Mouse (Mus musculus) liver, embryonic 16.5 days (tissue): ENCODE data around the gene Rpl5. TPM values are rescaled to one million over a fixed set of nuclear protein-coding genes. Genes with fewer than 3 reads are reported as not detected.
A peak's percentile ranks its signal among the peaks of the same experiment; 100 is the strongest.
"Not testable (repeated sequence)": the region's sequence is repeated elsewhere in the genome, so short reads cannot be mapped to it uniquely, and the experiment has no call there.

ENCODE experiments used
- ATAC-seq: fragments of 200-750 bp; cut with Nextera tagmentation; 2 replicates; pipeline ENCODE4 v1.8.0; 2017; ENCODE audit warnings: low read depth, mild to moderate bottlenecking, moderate number of reproducible peaks, moderate library complexity
- H3K27ac ChIP-seq: fragments of 300-500 bp; sonication (generic); 2 replicates; pipeline ENCODE4 v1.5.1; 2014; ENCODE audit warnings: mild to moderate bottlenecking, low read length
- H3K27me3 ChIP-seq: fragments of 300-500 bp; sonication (generic); 2 replicates; pipeline ENCODE4 v1.6.1; 2014; ENCODE audit warnings: low read depth, low read length, mixed read lengths; ENCODE audit not compliant: control insufficient read depth, insufficient read depth
- H3K36me3 ChIP-seq: fragments of 300-500 bp; sonication (generic); 2 replicates; pipeline ENCODE4 v1.6.1; 2014; ENCODE audit warnings: mild to moderate bottlenecking; ENCODE audit not compliant: control insufficient read depth, insufficient read depth
- H3K4me1 ChIP-seq: fragments of 300-500 bp; sonication (generic); 2 replicates; pipeline ENCODE4 v1.6.1; 2014; ENCODE audit warnings: low read depth, low read length, mixed read lengths; ENCODE audit not compliant: control insufficient read depth
- H3K4me2 ChIP-seq: fragments of 300-500 bp; sonication (generic); 2 replicates; pipeline ENCODE4 v1.6.1; 2014; ENCODE audit warnings: low read depth, low read length, mixed read lengths
- H3K4me3 ChIP-seq: fragments of 300-500 bp; sonication (generic); 2 replicates; pipeline ENCODE4 v1.5.1; 2014; ENCODE audit warnings: low read depth, mild to moderate bottlenecking, low read length
- H3K9ac ChIP-seq: fragments of 300-500 bp; sonication (generic); 2 replicates; pipeline ENCODE4 v1.6.1; 2014; ENCODE audit warnings: low read depth, low read length
- H3K9me3 ChIP-seq: fragments of 300-500 bp; sonication (generic); replicated peaks from 2 replicates; pipeline ENCODE4 v1.6.1; 2016; ENCODE audit warnings: low read length; ENCODE audit not compliant: control insufficient read depth
- WGBS: fragments of 180-500 bp; shearing (Covaris S2); extraction: QIAGEN DNeasy Blood & Tissue Kit; methylation state at CpG from one replicate; pipeline ENCODE4 v1.1.7; 2014; ENCODE audit not compliant: insufficient replicate concordance; 5-methylcytosine and 5-hydroxymethylcytosine counted together
- polyA plus RNA-seq: library from polyadenylated mRNA; unstranded; fragments of >200 nt; fragmentation: Nextera tagmentation; extraction: Ambion mirVana; gene quantifications from 2 replicates; pipeline ENCODE4 v1.2.1, GENCODE M21; 2015

Gene Rpl5
- polyA plus RNA-seq, 1 experiment from 2014 or later: 20.5 TPM

DNA sequence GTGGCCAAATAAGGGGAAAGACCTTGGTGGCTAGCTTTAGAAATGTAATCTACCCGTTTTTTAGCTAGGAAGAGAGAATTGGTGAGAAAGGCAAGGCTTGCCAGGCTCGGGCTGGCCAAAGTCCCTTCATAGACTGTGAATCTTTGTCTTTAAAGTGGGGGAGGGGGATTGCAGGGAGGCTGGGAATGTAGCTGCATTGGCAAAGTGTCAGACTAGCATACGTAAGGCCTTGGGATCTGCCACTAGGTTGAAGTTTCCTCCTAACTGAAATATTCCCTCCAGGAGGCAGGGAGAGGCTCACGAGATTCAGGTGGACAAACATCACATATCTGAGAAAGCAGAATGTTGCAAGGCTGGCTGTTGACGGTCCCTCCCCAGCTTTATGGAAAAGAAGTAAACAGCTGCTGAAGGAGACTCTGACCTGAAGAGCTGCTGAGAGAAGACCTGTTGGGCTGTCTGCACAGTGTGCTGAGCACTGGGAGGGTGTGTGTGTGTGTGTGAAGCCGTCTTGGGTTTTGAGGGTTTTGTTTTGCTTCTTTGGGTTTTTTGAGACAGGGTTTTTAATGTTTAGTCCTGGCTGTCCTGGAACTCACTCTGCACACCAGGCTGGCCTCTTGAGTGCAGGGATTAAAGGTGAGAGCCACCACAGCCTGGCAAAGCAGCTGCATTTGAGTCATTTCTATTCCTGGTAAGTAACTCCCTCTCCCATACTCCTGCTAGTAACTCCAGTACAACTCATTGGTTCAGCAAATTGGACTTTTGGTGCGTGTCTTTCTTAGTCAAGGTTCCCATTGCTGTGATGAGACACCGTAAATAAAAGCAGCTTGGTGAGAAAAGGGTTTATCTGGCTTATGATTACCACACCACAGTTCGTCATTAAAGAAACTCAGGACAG, 10.1 kb upstream of the Rpl5 start:
- Histone ChIP-seq H3K9ac (no peak overlapping the region), H3K4me2 (no peak overlapping the region), H3K27me3 (no peaks in the 10 kb centered on the region), H3K4me1 (no peaks in the 10 kb centered on the region), H3K9me3 (no peaks in the 10 kb centered on the region), H3K36me3 (no peaks in the 10 kb centered on the region), H3K4me3 (no peak overlapping the region), H3K27ac (no peak overlapping the region)
- WGBS: 47% methylated on average over 9 of the region's 9 CpGs
- ATAC-seq: peak; percentile 63

DNA sequence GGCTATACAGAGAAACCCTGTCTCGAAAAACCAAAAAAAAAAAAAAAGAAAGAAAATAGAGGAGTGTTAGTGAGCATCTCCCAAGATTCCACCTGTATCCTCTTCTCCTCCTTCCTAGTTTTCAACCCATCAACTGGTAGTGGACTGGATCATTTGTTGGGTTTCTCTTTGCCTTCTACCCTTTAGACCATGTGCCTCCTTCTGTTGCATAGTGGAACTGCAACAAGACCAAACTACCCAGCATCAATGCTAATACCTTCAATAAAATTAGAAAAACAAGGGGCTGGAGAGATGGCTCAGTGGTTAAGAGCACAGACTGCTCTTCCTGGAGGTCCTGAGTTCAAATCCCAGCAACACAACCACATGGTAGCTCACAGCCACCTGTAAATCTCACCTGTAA, 8.8 kb upstream of the Rpl5 start:
- H3K4me3 ChIP-seq: not testable (repeated sequence)

DNA sequence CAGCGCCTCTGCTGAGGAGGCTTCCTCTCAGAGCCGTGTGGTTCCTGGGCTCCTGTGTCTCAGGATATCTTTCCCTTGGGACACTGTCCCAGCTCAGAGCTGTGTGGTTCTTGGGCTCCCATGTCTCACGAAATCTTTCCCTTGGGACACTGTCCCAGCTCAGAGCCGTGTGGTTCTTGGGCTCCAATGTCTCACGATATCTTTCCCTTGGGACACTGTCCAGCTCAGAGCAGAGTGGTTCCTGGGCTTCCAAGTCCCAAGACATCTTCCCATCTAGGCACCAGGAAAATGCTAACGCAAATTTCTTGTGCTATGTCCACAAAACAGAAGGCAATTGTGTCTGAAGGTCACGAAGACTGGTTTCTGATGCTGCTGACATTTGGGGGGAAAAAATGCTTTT, 5.6 kb upstream of the Rpl5 start:
- no peaks in the 10 kb centered on the region for H3K36me3 ChIP-seq
- no peak overlapping the region for H3K9ac ChIP-seq
- 69% methylated on average over 7 of the region's 7 CpGs for WGBS
- H3K4me1 ChIP-seq: no peaks in the 10 kb centered on the region
- H3K4me2 ChIP-seq: no peak overlapping the region
- no peak overlapping the region for H3K4me3 ChIP-seq
- no peak for ATAC-seq
- H3K9me3 ChIP-seq: no peaks in the 10 kb centered on the region
- H3K27ac ChIP-seq: no peak overlapping the region
- H3K27me3 ChIP-seq: no peaks in the 10 kb centered on the region; the same call in 1 of the 2 replicates

More for the DNA sequence above, 8.8 kb upstream of the Rpl5 start:
- ATAC-seq, H3K36me3 ChIP-seq, H3K4me1 ChIP-seq, H3K27me3 ChIP-seq, H3K9ac ChIP-seq, H3K27ac ChIP-seq, H3K9me3 ChIP-seq, H3K4me2 ChIP-seq: not testable (repeated sequence)
- 40% methylated on average over 1 of the region's 1 CpGs for WGBS

DNA sequence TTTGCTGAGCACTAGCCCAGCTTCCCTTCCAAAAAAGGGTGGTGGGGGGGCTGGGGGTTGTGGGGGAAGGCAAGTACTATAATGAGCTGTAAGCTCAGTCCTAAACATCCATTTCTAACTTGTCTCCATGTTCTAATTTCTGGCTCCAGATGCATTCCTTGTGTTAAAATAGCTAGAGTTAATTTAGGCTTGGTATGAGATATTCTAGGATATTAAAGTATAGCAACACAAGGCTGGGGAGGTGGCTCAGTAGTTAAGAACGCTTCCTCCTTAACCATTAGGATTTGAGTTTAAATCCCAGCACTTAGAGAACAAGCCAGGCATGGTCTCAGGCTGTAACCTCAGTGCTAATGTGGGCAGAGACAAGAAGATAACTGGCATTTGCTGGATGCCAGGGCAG, 4.0 kb upstream of the Rpl5 start:
- Histone ChIP-seq H3K9me3 (no peaks in the 10 kb centered on the region), H3K4me3 (no peak overlapping the region), H3K27me3 (no peaks in the 10 kb centered on the region; the same call in 1 of the 2 replicates), H3K36me3 (no peaks in the 10 kb centered on the region), H3K4me1 (no peaks in the 10 kb centered on the region), H3K9ac (no peak overlapping the region), H3K4me2 (no peak overlapping the region), H3K27ac (no peak overlapping the region)
- no peak for ATAC-seq
- 56% methylated on average over 1 of the region's 1 CpGs for WGBS

DNA sequence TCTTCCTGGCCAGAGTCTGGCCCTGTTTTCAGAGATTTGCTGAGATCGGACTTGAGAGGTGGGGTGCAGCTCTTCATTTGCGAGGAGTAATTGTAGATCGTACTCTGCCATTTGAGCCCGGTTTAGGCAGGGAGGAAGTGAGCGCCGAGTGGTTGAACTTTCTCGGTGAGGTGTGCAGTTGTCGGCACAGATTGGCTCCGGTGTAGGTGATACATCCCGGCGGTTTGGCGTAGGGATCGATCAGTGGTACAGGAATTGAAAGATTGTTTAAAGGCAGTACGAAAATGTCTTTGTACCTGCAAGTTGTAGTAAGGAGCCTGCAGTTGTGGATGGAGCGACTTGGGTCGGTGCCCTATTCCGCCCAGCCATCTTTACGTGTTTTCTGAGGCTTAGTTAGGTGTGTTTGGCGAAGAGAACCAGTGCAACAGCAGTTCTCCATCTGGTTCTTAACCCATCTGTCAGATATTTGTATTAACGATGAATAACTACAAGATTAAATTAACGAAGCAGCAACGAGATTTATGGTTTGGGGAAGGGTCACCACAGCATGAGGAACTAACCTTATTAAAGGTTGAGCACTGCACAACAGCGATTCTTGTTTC, 813 bp downstream of the Rpl5 start:
- WGBS: 0% methylated on average over 23 of the region's 23 CpGs
- H3K27ac ChIP-seq: peak overlapping the region; percentile 71
- peak; percentile 14 for ATAC-seq
- peaks cover 37% of the 10 kb centered on the region for H3K36me3 ChIP-seq
- H3K4me2 ChIP-seq: peak overlapping the region; percentile 67
- peak overlapping the region; percentile 98 for H3K4me3 ChIP-seq
- peak overlapping the region; percentile 89 for H3K9ac ChIP-seq
- H3K9me3 ChIP-seq: no peaks in the 10 kb centered on the region
- no peaks in the 10 kb centered on the region; the same call in 1 of the 2 replicates for H3K27me3 ChIP-seq
- H3K4me1 ChIP-seq: peaks cover 3% of the 10 kb centered on the region

DNA sequence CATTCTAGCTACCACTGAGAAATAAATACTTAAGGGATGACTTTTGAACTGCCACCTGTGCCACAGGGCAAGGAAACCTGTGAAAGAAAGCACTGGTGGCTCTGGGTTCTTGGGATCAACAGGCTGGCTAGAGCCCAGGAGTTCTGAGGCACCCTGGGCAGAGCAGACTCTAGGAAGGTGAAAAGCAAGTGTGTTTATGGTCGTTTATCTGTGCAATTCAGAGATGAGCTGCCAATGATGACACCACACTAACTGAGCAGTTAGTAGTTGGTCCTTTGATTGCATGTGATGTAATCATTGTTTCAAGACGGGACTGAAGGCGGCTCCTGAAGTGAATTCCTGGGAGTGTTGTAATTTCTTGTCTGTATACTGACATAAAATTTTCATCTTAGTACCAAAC, 4.0 kb downstream of the Rpl5 start:
- ATAC-seq: no peak
- peaks cover 3% of the 10 kb centered on the region for H3K4me1 ChIP-seq
- peaks cover 67% of the 10 kb centered on the region for H3K36me3 ChIP-seq
- no peaks in the 10 kb centered on the region for H3K27me3 ChIP-seq
- no peaks in the 10 kb centered on the region for H3K9me3 ChIP-seq
- H3K4me3 ChIP-seq: no peak overlapping the region
- no peak overlapping the region for H3K9ac ChIP-seq
- H3K27ac ChIP-seq: no peak overlapping the region
- H3K4me2 ChIP-seq: no peak overlapping the region
- 58% methylated on average over 3 of the region's 3 CpGs for WGBS

DNA sequence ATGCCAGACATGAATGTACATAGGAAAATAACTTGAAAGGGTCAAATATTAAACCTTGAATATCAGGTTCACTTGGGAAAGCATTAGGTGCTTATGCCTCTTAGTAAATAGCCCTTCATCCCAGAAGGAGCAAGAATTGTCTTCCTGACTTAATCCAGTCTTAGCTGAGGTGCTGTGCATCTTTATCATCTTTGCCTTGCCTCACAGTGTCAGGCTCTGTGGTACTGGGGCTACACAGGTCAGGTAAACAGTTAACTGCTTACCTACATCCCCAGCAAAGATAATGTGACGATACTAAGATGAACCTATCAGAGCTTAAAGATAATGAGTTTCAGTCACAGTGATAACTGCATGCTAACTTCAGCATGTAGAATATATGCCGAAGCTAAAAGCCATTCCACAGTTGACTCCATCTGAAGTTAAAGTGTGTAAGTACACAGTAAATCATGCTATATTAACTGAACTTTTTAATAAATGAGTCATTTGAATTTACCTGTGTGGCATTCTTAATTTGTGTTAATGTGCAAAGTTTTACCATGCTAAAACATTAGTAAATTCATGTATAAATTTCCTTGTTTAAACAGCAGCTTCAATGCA, 8.3 kb downstream of the Rpl5 start:
- peaks cover 57% of the 10 kb centered on the region for H3K36me3 ChIP-seq
- H3K4me2 ChIP-seq: no peak overlapping the region
- H3K9ac ChIP-seq: no peak overlapping the region
- ATAC-seq: no peak
- H3K4me1 ChIP-seq: no peaks in the 10 kb centered on the region
- no peak overlapping the region for H3K4me3 ChIP-seq
- 50% methylated on average over 2 of the region's 2 CpGs for whole genome bisulfite sequencing
- no peaks in the 10 kb centered on the region for H3K9me3 ChIP-seq
- H3K27me3 ChIP-seq: no peaks in the 10 kb centered on the region
- no peak overlapping the region for H3K27ac ChIP-seq

DNA sequence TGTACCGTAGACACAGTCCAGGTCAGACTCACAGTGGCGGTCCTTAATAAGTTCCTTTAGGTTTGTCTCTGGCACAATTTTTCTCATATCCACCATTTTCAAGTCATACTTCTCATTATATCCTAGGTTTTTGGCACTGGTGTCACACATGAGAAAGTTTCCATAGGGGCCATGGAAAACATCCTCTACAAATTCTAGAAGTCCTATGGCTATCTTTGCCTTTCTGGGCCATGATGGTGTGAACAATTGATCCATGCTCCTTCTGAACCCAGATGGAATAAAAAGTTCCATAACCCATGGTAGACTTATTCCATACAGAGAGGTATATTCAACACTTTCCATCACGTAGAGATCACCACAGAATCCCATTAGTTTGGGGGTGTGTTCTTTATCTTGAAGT, 9.4 kb downstream of the Rpl5 start:
- H3K9ac ChIP-seq: no peak overlapping the region
- H3K4me2 ChIP-seq: no peak overlapping the region
- no peaks in the 10 kb centered on the region for H3K9me3 ChIP-seq
- H3K27me3 ChIP-seq: no peaks in the 10 kb centered on the region
- peaks cover 48% of the 10 kb centered on the region for H3K36me3 ChIP-seq
- no peaks in the 10 kb centered on the region for H3K4me1 ChIP-seq
- no peak for ATAC-seq
- H3K27ac ChIP-seq: no peak overlapping the region
- H3K4me3 ChIP-seq: no peak overlapping the region
- WGBS: 72% methylated on average over 3 of the region's 3 CpGs

DNA sequence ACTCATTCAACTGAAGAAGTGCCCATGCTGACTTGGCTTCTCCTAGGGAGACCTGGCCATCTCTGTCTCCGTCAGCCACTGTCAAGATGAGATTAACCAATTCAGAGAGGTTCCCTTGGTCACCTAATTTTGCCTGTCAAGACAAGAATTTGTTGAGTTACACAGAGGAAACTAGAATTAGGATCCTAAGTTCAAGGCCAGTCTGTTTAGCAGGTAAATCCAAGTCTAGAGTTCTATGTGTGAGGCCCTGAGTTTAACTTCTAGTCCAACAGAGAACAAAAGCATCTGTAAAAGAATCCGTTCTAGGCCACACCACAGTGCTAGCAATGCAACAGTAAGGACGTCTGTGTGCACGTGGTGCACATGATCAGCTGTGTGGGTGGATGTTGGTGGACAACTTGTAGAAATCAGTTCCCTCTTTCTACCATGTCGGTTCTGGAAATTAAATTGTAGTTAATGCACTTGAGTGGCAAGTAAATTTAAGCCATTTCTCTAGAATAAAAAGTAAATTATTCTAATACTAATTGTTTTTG, 9.8 kb downstream of the Rpl5 start:
- no peak for ATAC-seq
- Histone ChIP-seq H3K9ac (no peak overlapping the region), H3K27ac (no peak overlapping the region), H3K9me3 (no peaks in the 10 kb centered on the region), H3K27me3 (no peaks in the 10 kb centered on the region), H3K36me3 (peaks cover 43% of the 10 kb centered on the region), H3K4me3 (no peak overlapping the region), H3K4me1 (no peaks in the 10 kb centered on the region), H3K4me2 (no peak overlapping the region)
- WGBS: 46% methylated on average over 5 of the region's 5 CpGs
